8 mouse cellular contexts compared by ENCODE assay signal in genomic region chr11:119490861-119491689, GRCm38 (mm10). TPM values are rescaled to one million over a fixed set of nuclear protein-coding genes. Genes with fewer than 3 reads are reported as not detected.
A peak's percentile ranks its signal among the peaks of the same experiment; 100 is the strongest.
DNase-seq lines count a peak whose midpoint lies in the region; ATAC-seq and TF ChIP-seq lines count a peak whose summit lies in the region.

Gene Endov (plus strand): TSS chr11:119491347.

- peak within 1 kb of the TSS; percentile 81 for H3K4me3 ChIP-seq in G1E (ENCODE audit: low read depth, low read length)
- peak within 1 kb of the TSS; percentile 91 for H3K4me3 ChIP-seq in forebrain, embryonic 16.5 days (replicated peaks; ENCODE audit: low read length)
- H3K4me3 ChIP-seq in layer of hippocampus, adult 2 months = peak within 1 kb of the TSS; percentile 55
- H3K4me3 ChIP-seq in lung, embryonic 14.5 days (ENCODE audit: low read depth, low read length) = peak within 1 kb of the TSS; percentile 70
- peak within 1 kb of the TSS; percentile 97 for H3K4me3 ChIP-seq in olfactory bulb, adult 2 months (ENCODE audit: insufficient read depth, low read depth, low read length)
- peak within 1 kb of the TSS; percentile 74 for H3K4me3 ChIP-seq in thymus, adult 2 months (ENCODE audit: control insufficient read depth, insufficient read depth, low read length)

- H3K4me1 ChIP-seq in G1E (ENCODE audit: insufficient read depth, low read depth, low read length) = peaks cover 29% of the 10 kb centered on the region
- H3K4me1 ChIP-seq in forebrain, embryonic 16.5 days (replicated peaks; ENCODE audit: control insufficient read depth, insufficient read depth, low read length) = peaks cover 16% of the 10 kb centered on the region
- H3K4me1 ChIP-seq in lung, embryonic 14.5 days (ENCODE audit: insufficient read depth) = 0 out of 2 replicates have a peak, but pooled peaks cover 4% of the 10 kb centered on the region
- peaks cover 7% of the 10 kb centered on the region for H3K4me1 ChIP-seq in olfactory bulb, adult 2 months (ENCODE audit: control insufficient read depth, insufficient read depth, low read length)
- peaks cover 7% of the 10 kb centered on the region for H3K4me1 ChIP-seq in thymus, adult 2 months (replicated peaks; ENCODE audit: control insufficient read depth, insufficient read depth, low read length)

- intact Hi-C loops in heart, postnatal 36 days (cut with DNase I) = loop anchor here (5.0 kb wide), 2 partner anchors 111 to 154 kb away; partner anchors contain the start of gene Rptor

- peak within 1 kb of the TSS; percentile 92 for H3K27ac ChIP-seq in forebrain, embryonic 16.5 days (ENCODE audit: low read length)
- H3K27ac ChIP-seq in layer of hippocampus, adult 2 months = peak within 1 kb of the TSS; percentile 99
- peak within 1 kb of the TSS; percentile 88 for H3K27ac ChIP-seq in lung, embryonic 14.5 days (ENCODE audit: low read depth)
- peak within 1 kb of the TSS; percentile 98 for H3K27ac ChIP-seq in olfactory bulb, adult 2 months (ENCODE audit: insufficient read depth, low read depth, low read length)
- 0 out of 2 replicates have a peak within 1 kb of the TSS, but pooled peaks have one; percentile 40 for H3K27ac ChIP-seq in thymus, adult 2 months (ENCODE audit: control insufficient read depth, insufficient read depth, low read length)

- ATAC-seq in G1E (ENCODE audit: extremely low read depth, insufficient number of reproducible peaks, low FRiP score, poor library complexity, severe bottlenecking) = peak; percentile 90
- peak; percentile 97 for ATAC-seq in forebrain, embryonic 16.5 days
- ATAC-seq in lung, embryonic 14.5 days (ENCODE audit: insufficient read depth) = peak; percentile 96

- WGBS in forebrain, embryonic 16.5 days = under 1% methylated on average over 65 of the region's 66 CpGs
- WGBS in lung, embryonic 14.5 days = under 1% methylated on average over 61 of the region's 66 CpGs
- under 1% methylated on average over 66 of the region's 66 CpGs for WGBS in olfactory bulb, adult 2 months
- WGBS in thymus, adult 2 months = 2% methylated on average over 66 of the region's 66 CpGs

- H3K9ac ChIP-seq in forebrain, embryonic 16.5 days (replicated peaks; ENCODE audit: low read depth, low read length) = peak within 1 kb of the TSS; percentile 97
- peak within 1 kb of the TSS; percentile 90 for H3K9ac ChIP-seq in lung, embryonic 14.5 days

- peak; percentile 95 for DNase-seq in G1E (ENCODE audit: low spot score)
- DNase-seq in cerebellum, adult 18-20 months = peak; percentile 99 to 100
- DNase-seq in heart, postnatal 36 days = peak; percentile 99 to 100
- DNase-seq in layer of hippocampus, adult 2 months (ENCODE audit: low spot score in 2 of 2) = peak; percentile 96 to 99
- peak; percentile 100 for DNase-seq in lung, embryonic 14.5 days
- DNase-seq in thymus, adult 2 months = peak; percentile 99

- no peaks in the 10 kb centered on the region for H3K9me3 ChIP-seq in G1E (replicated peaks)
- no peaks in the 10 kb centered on the region for H3K9me3 ChIP-seq in forebrain, embryonic 16.5 days (ENCODE audit: control insufficient read depth, low read length)
- no peaks in the 10 kb centered on the region for H3K9me3 ChIP-seq in lung, embryonic 14.5 days (ENCODE audit: low read depth, low read length)

- peak within 1 kb of the TSS; percentile 93 for H3K4me2 ChIP-seq in forebrain, embryonic 16.5 days (ENCODE audit: low read length)
- H3K4me2 ChIP-seq in lung, embryonic 14.5 days = peak within 1 kb of the TSS; percentile 91

- no peaks in the 10 kb centered on the region for H3K27me3 ChIP-seq in G1E (ENCODE audit: insufficient read depth, low read length)
- H3K27me3 ChIP-seq in forebrain, embryonic 16.5 days (replicated peaks; ENCODE audit: control insufficient read depth, insufficient read depth, low read length) = no peaks in the 10 kb centered on the region
- H3K27me3 ChIP-seq in lung, embryonic 14.5 days (ENCODE audit: insufficient read depth, low read length) = no peaks in the 10 kb centered on the region
- no peaks in the 10 kb centered on the region for H3K27me3 ChIP-seq in thymus, adult 2 months (ENCODE audit: control insufficient read depth, insufficient read depth, low read length)

- H3K36me3 ChIP-seq in G1E (replicated peaks) = peaks cover 66% of the 10 kb centered on the region
- H3K36me3 ChIP-seq in forebrain, embryonic 16.5 days (ENCODE audit: control insufficient read depth, insufficient read depth) = no peaks in the 10 kb centered on the region
- 0 out of 2 replicates have a peak, but pooled peaks cover 3% of the 10 kb centered on the region for H3K36me3 ChIP-seq in lung, embryonic 14.5 days (ENCODE audit: insufficient read depth)
- H3K36me3 ChIP-seq in thymus, adult 2 months (ENCODE audit: control insufficient read depth, insufficient read depth, low read length) = peaks cover 2% of the 10 kb centered on the region

- peak; percentile 74 for TF ChIP-seq POLR2A in olfactory bulb, adult 2 months (IDR thresholded peaks at IDR 0.05; ENCODE audit: insufficient read depth, low read depth, low read length)
- peak; percentile 78 for TF ChIP-seq POLR2A in thymus, adult 2 months (IDR thresholded peaks at IDR 0.05; ENCODE audit: control insufficient read depth, extremely low read depth, insufficient read depth, low read length, poor library complexity)

- peak; percentile 74; the same call in 1 of the 2 replicates for TF ChIP-seq CTCF in G1E (IDR thresholded peaks at IDR 0.05; ENCODE audit: low read depth, low read length)
- peak; percentile 99 for TF ChIP-seq CTCF in layer of hippocampus, adult 2 months (conservative IDR thresholded peaks at IDR 0.05)
- peak; percentile 98 for TF ChIP-seq CTCF in lung, embryonic 14.5 days (IDR thresholded peaks at IDR 0.05; ENCODE audit: low read depth)
- peak; percentile 89 for TF ChIP-seq CTCF in olfactory bulb, adult 2 months (IDR thresholded peaks at IDR 0.05; ENCODE audit: insufficient read depth, low read depth, low read length)
- peak; percentile 98 for TF ChIP-seq CTCF in thymus, adult 2 months (IDR thresholded peaks at IDR 0.05; ENCODE audit: borderline replicate concordance, control insufficient read depth, extremely low read depth, insufficient read depth, low read length, poor library complexity)

RNA-seq across cellular contexts. Expression of gene Endov, which starts in this region (rescaled TPM):
- 12.4 and 16.6 TPM in 2 replicates for total RNA-seq in G1E (2014; fragmentation: Nextera tagmentation)
- 8.9 and 15.3 TPM in 2 replicates for total RNA-seq in G1E (2017)
- polyA plus RNA-seq in G1E (2012) = 14.4 and 15.9 TPM in 2 replicates
- 16.2 and 21.0 TPM in 2 replicates for polyA plus RNA-seq in forebrain, embryonic 16.5 days (2015; fragmentation: Nextera tagmentation; extraction: Ambion mirVana)
- 1 to 10 TPM; 8.0 TPM for total RNA-seq in heart, postnatal 36 days (2021)
- total RNA-seq in layer of hippocampus, adult 2 months (2021) = 10 to 100 TPM; 35.8 to 35.9 TPM
- polyA plus RNA-seq in lung, embryonic 14.5 days (2014; fragmentation: Nextera tagmentation; extraction: Ambion mirVana) = 17.4 and 17.7 TPM in 2 replicates
- polyA plus RNA-seq in olfactory bulb, adult 2 months (2012; ENCODE audit: insufficient read depth, insufficient read length, low replicate concordance, missing spikeins) = not detected in 2 replicates
- polyA plus RNA-seq in thymus, adult 2 months (2012; rRNA removed) = 30.7 and 31.1 TPM in 2 replicates

Comparison
In these comparisons a context has a peak if more than half of its experiments do, and no peak if none do; other contexts are left out.
1. Peak in every context shown above with its lines: DNase-seq, ATAC-seq, H3K4me3 ChIP-seq and H3K27ac ChIP-seq.
2. H3K27ac ChIP-seq: peak in every context shown above with its lines; median percentile 99 in layer of hippocampus, adult 2 months; 98 in olfactory bulb, adult 2 months; 92 in forebrain, embryonic 16.5 days; 88 in lung, embryonic 14.5 days; 40 in thymus, adult 2 months.